Comparison of ENCODE assay signal across 14 mouse cellular contexts in genomic region chr1:59739577-59740354, GRCm38 (mm10). TPM values are rescaled to one million over a fixed set of nuclear protein-coding genes. Genes with fewer than 3 reads are reported as not detected.
A peak's percentile ranks its signal among the peaks of the same experiment; 100 is the strongest.
DNase-seq lines count a peak whose midpoint lies in the region; TF ChIP-seq lines count a peak whose summit lies in the region.
"Had no signal": no experiment of that assay in that cellular context is flagged by ENCODE, and none has a peak within 500 bp of the region (broad histone marks: within the 10 kb centered on the region; RNA-seq: fewer than 3 reads in every experiment).

No protein-coding gene starts in this region.

- no peak overlapping the region for H3K4me3 ChIP-seq in heart, embryonic 10.5 days
- H3K4me3 ChIP-seq in liver, adult 2 months (ENCODE audit: insufficient read depth, low read depth, low read length): no peak overlapping the region
- H3K4me3 ChIP-seq: midbrain, embryonic 12.5 days; neural tube, embryonic 13.5 days had no signal

- no peaks in the 10 kb centered on the region for H3K36me3 ChIP-seq in heart, embryonic 10.5 days
- no peaks in the 10 kb centered on the region for H3K36me3 ChIP-seq in liver, adult 2 months (ENCODE audit: control insufficient read depth, insufficient read depth, low read length)
- H3K36me3 ChIP-seq: midbrain, embryonic 12.5 days; neural tube, embryonic 13.5 days had no signal

- 60% methylated on average over 17 of the region's 17 CpGs for WGBS in heart, embryonic 10.5 days
- 69% methylated on average over 17 of the region's 17 CpGs for WGBS in liver, adult 2 months

- H3K4me1 ChIP-seq in heart, embryonic 10.5 days: no peaks in the 10 kb centered on the region
- H3K4me1 ChIP-seq in liver, adult 2 months (ENCODE audit: control insufficient read depth, insufficient read depth, low read length): no peaks in the 10 kb centered on the region; the same call in 1 of the 2 replicates
- H3K4me1 ChIP-seq: midbrain, embryonic 12.5 days; neural tube, embryonic 13.5 days had no signal

- H3K79me2 ChIP-seq in liver, adult 2 months (ENCODE audit: control insufficient read depth, insufficient read depth, low read length): no peaks in the 10 kb centered on the region

- H3K27ac ChIP-seq in heart, embryonic 10.5 days: peak overlapping the region; percentile 9; the same call in 1 of the 2 replicates
- peak overlapping the region; percentile 69 for H3K27ac ChIP-seq in liver, adult 2 months (replicated peaks; ENCODE audit: insufficient read depth, low read depth, low read length)
- H3K27ac ChIP-seq: midbrain, embryonic 12.5 days; neural tube, embryonic 13.5 days had no signal

- H3K9me3 ChIP-seq in heart, embryonic 10.5 days: no peaks in the 10 kb centered on the region
- H3K9me3 ChIP-seq: midbrain, embryonic 12.5 days; neural tube, embryonic 13.5 days had no signal

- no peak overlapping the region for H3K9ac ChIP-seq in liver, adult 2 months (ENCODE audit: low read depth, low read length)
- H3K9ac ChIP-seq: midbrain, embryonic 12.5 days; neural tube, embryonic 13.5 days had no signal

- peak; percentile 13 for DNase-seq in adrenal gland, postnatal 25 days
- no peak for DNase-seq in adrenal gland, adult 18-20 months (ENCODE audit: low spot score in 2 of 2)
- DNase-seq in heart, embryonic 10.5 days (ENCODE audit: low spot score): no peak
- DNase-seq in liver, adult 2 months (ENCODE audit: extremely low read depth, low read depth, low spot score): no peak
- peak; percentile 47 to 61 for DNase-seq in lung, postnatal 4 days
- no peak for DNase-seq in layer of hippocampus, adult 11-12 months (ENCODE audit: low spot score)
- DNase-seq in cerebellum, adult 9-10 months: no peak
- no peak for DNase-seq in right cerebral cortex, postnatal 25 days
- DNase-seq: B cell, adult 2 months; embryo, embryonic 11 days; kidney, postnatal 36 days; thymus, postnatal 14 days had no signal

- H3K27me3 ChIP-seq in heart, embryonic 10.5 days (ENCODE audit: insufficient read depth, poor library complexity, severe bottlenecking): no peaks in the 10 kb centered on the region
- no peaks in the 10 kb centered on the region for H3K27me3 ChIP-seq in liver, adult 2 months (ENCODE audit: control insufficient read depth, insufficient read depth, low read length)
- H3K27me3 ChIP-seq: midbrain, embryonic 12.5 days; neural tube, embryonic 13.5 days had no signal

- no peak for TF ChIP-seq CTCF in liver, adult 2 months (IDR thresholded peaks at IDR 0.05; ENCODE audit: low read depth, low read length)

- TF ChIP-seq POLR2A in liver, adult 2 months (IDR thresholded peaks at IDR 0.05; ENCODE audit: extremely low read depth, insufficient read depth, low read length): no peak

RNA-seq across cellular contexts. Expression of gene Bmpr2, which starts 23.4 kb away (rescaled TPM):
- total RNA-seq in adrenal gland, postnatal 25 days (2021): 70.5 and 79.4 TPM in 2 replicates
- total RNA-seq in adrenal gland, adult 18-20 months (2021): 10 to 100 TPM; 43.7 to 72.9 TPM
- 6.5 and 7.0 TPM in 2 replicates for polyA plus RNA-seq in heart, embryonic 10.5 days (2016; fragmentation: Nextera tagmentation; extraction: Ambion mirVana)
- 16.2 and 16.6 TPM in 2 replicates for total RNA-seq in liver, adult 2 months (2014; rRNA removed)
- polyA plus RNA-seq in liver, adult 2 months (2012; rRNA removed): 2.5 and 2.6 TPM in 2 replicates

RNA-seq across cellular contexts. Expression of gene Nop58, which starts 55.0 kb away (rescaled TPM):
- 103 and 116 TPM in 2 replicates for total RNA-seq in adrenal gland, postnatal 25 days (2021)
- 100 to 1,000 TPM; 100 to 124 TPM for total RNA-seq in adrenal gland, adult 18-20 months (2021)
- 207 and 266 TPM in 2 replicates for polyA plus RNA-seq in heart, embryonic 10.5 days (2016; fragmentation: Nextera tagmentation; extraction: Ambion mirVana)
- total RNA-seq in liver, adult 2 months (2014; rRNA removed): 18.3 and 21.9 TPM in 2 replicates
- 7.3 and 14.2 TPM in 2 replicates for polyA plus RNA-seq in liver, adult 2 months (2012; rRNA removed)

Comparison
In these comparisons a context has a peak if more than half of its experiments do, and no peak if none do; other contexts are left out.
1. DNase-seq: peak in adrenal gland, postnatal 25 days (single experiment) and lung, postnatal 4 days (2 of 2); none in adrenal gland, adult 18-20 months (0 of 2), heart, embryonic 10.5 days (single experiment), liver, adult 2 months (single experiment), layer of hippocampus, adult 11-12 months (single experiment), cerebellum, adult 9-10 months (single experiment) and right cerebral cortex, postnatal 25 days (single experiment).